Mouse (Mus musculus) G1E (cell line): ENCODE data around the gene Nfic. TPM values are rescaled to one million over a fixed set of nuclear protein-coding genes. Genes with fewer than 3 reads are reported as not detected.

Experiments
- ATAC-seq: 2 replicates; pipeline ENCODE4 v1.8.0; 2016; ENCODE audit warnings: mild to moderate bottlenecking; ENCODE audit not compliant: insufficient number of reproducible peaks, poor library complexity, low FRiP score, severe bottlenecking; ENCODE audit errors: extremely low read depth
- DNase-seq: peaks from one replicate; pipeline ENCODE4 v3.0.0; 2012; ENCODE audit warnings: low spot score
- H3K27me3 ChIP-seq: 2 replicates; pipeline ENCODE4 v1.6.1; 2012; ENCODE audit warnings: mild to moderate bottlenecking, low read length, inconsistent platforms; ENCODE audit not compliant: insufficient read depth
- H3K36me3 ChIP-seq: replicated peaks from 2 replicates; pipeline ENCODE3; 2012; ENCODE audit warnings: mild to moderate bottlenecking, inconsistent platforms
- H3K4me1 ChIP-seq: 2 replicates; pipeline ENCODE4 v1.6.1; 2012; ENCODE audit warnings: low read depth, low read length, inconsistent platforms, mixed read lengths; ENCODE audit not compliant: insufficient read depth
- H3K4me3 ChIP-seq: 2 replicates; pipeline ENCODE4 v1.5.1; 2012; ENCODE audit warnings: low read depth, mild to moderate bottlenecking, inconsistent platforms, low read length, moderate library complexity, mixed read lengths
- H3K9me3 ChIP-seq: replicated peaks from 2 replicates; pipeline ENCODE4 v1.6.1; 2012; ENCODE audit warnings: inconsistent platforms
- CTCF ChIP-seq: IDR thresholded peaks from 2 replicates; pipeline ENCODE4 v1.5.1; 2012; ENCODE audit warnings: low read depth, low read length, inconsistent platforms, mixed read lengths
- GATA1 ChIP-seq: IDR thresholded peaks from 2 replicates; pipeline ENCODE4 v1.6.1; 2012; ENCODE audit warnings: borderline replicate concordance, low read length, inconsistent platforms, mixed read lengths
- GATA2 ChIP-seq: IDR thresholded peaks from 2 replicates; pipeline ENCODE4 v1.6.1; 2012; ENCODE audit warnings: low read depth, low read length, inconsistent platforms, borderline replicate concordance
- POLR2AphosphoS5 ChIP-seq: IDR thresholded peaks from 2 replicates; pipeline ENCODE4 v1.6.1; 2012; ENCODE audit warnings: low read depth, low read length, inconsistent platforms; ENCODE audit not compliant: insufficient replicate concordance
- TAL1 ChIP-seq: conservative IDR thresholded peaks from 2 replicates; pipeline ENCODE4 v1.6.1; 2012; ENCODE audit warnings: low read depth, low read length, inconsistent platforms, mixed read lengths
- polyA plus RNA-seq: library from polyadenylated mRNA; stranded (reverse); fragments of >175 nt; gene quantifications from 2 replicates; pipeline ENCODE4 v1.2.3, GENCODE M21; 2012
- total RNA-seq, 2 experiments: library from RNA; stranded (forward) in 1 of 2; stranded (reverse) in 1 of 2; fragments of 200-1000 nt in 1 of 2; fragments of >200 nt in 1 of 2; fragmentation: Nextera tagmentation in 1 of 2; gene quantifications; 2 replicates each; pipeline ENCODE4 v1.2.3; 2014 to 2017

Nfic gene
- total and polyA plus RNA-seq, 3 experiments, result 0.66 to 16.1 (median 9.5) TPM

DNA sequence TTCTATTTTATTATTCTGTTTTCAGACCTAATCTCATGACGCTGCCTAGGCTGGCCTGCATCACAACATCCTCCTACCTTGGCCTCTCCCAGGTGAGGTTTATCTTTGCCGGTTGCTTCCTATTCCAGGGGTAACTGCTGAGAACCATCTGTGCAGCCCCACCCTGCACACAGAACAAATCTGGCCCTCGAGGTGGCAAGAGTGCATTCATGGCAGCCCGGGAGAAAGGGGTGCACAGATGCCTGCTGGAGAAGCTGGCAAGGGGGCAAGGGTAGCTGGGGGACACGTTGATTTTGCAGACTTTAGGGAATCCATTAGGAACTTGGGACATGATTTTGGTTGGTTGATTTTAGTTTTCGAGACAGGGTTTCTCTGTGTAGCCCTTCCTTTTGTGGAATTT lies 2.8 kb upstream of the Nfic start:
- DNase-seq, result no peak
- no peaks in the 10 kb centered on the region for H3K9me3 ChIP-seq
- no peak overlapping the region for H3K4me3 ChIP-seq
- H3K4me1 ChIP-seq, result peaks cover 53% of the 10 kb centered on the region
- ATAC-seq, result no peak
- peaks cover 54% of the 10 kb centered on the region for H3K27me3 ChIP-seq
- no peaks in the 10 kb centered on the region for H3K36me3 ChIP-seq
- no peak for TF ChIP-seq POLR2AphosphoS5

DNA sequence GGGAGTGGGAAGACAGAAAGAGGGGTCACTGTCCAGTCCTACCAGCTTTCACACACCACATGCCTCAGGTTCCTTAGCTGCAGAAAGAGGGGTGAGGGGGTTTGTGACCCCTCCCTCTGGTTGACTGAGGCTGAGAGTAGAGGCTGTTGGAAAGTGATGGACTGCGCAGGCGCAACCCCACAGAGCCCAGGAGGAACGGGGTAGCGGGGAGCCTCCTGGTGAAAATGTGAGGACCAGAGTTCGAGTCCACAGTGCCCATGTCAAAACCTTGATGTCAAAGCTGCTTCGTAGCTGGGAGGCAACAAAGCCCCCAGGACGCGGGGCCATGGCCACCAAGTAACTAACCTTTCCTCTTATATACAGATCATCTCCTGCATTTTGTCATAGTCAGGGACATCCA lies 2.2 kb upstream of the Nfic start:
- DNase-seq, result no peak
- ATAC-seq, result no peak
- H3K4me1 ChIP-seq, result peaks cover 48% of the 10 kb centered on the region

DNA sequence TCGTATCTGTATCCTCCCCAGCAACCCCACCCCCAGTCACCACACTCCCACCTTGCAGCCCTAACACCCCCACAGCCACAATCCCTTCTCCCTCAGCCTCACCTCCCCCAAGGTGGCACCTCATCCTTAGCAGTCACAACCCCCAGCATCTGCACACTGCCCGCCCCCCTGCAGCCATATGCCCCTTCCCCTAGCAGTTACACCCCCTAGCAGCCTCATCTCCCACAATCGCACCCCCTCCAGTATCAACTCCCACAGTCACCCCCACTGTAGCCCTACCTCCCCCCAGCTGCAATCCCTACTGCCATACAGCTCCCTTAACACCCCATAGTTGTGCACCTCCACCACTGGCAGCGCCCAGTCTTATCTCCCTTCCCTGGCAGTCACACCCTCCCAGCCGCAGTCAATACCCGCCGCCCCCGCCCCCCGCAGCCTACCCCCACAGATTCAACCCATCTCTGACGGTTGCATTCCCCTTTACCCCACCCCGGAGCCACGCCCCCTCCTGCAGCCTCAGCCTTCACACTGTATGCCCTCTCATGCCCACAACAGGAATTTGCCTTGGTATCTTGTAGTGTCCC lies 1.6 kb upstream of the Nfic start:
- TF ChIP-seq CTCF (no peak), GATA2 (no peak), POLR2AphosphoS5 (no peak), GATA1 (no peak), TAL1 (no peak)
- H3K4me1 ChIP-seq, result peaks cover 46% of the 10 kb centered on the region
- H3K27me3 ChIP-seq, result peaks cover 54% of the 10 kb centered on the region
- H3K4me3 ChIP-seq, result peak overlapping the region; percentile 57; the same call in 1 of the 2 replicates
- no peaks in the 10 kb centered on the region for H3K9me3 ChIP-seq
- ATAC-seq, result peak; percentile 66; the same call in 1 of the 2 replicates
- H3K36me3 ChIP-seq, result no peaks in the 10 kb centered on the region
- peak; percentile 78 for DNase-seq

More for the DNA sequence above, 2.2 kb upstream of the Nfic start:
- TF ChIP-seq GATA1, result no peak
- H3K27me3 ChIP-seq, result peaks cover 54% of the 10 kb centered on the region
- H3K9me3 ChIP-seq, result no peaks in the 10 kb centered on the region
- peak overlapping the region; percentile 57; the same call in 1 of the 2 replicates for H3K4me3 ChIP-seq
- no peaks in the 10 kb centered on the region for H3K36me3 ChIP-seq

DNA sequence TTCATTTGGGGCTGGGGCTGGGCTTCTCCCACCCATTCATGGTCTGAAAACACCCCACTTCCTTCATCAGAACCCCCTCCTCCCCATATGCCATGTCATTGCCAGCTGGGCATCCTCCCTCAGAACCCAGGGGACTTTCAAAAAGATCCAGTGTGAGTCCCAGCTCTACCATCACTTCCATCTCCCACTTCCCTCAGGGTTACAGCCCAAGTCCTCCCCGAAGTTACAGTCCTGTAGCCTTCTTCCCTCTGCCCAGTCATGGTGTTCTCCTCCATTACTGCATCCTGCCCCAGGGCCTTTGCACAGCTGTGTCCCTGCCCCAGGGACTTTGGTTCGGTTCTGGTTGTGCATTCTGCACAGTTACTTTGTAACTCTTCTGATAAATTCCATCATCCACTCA lies 1.3 kb downstream of the Nfic start:
- Histone ChIP-seq H3K36me3 (no peaks in the 10 kb centered on the region), H3K27me3 (peaks cover 50% of the 10 kb centered on the region), H3K4me3 (no peak overlapping the region), H3K4me1 (peaks cover 37% of the 10 kb centered on the region), H3K9me3 (no peaks in the 10 kb centered on the region)
- no peak for ATAC-seq
- TF ChIP-seq CTCF (no peak), TAL1 (no peak), POLR2AphosphoS5 (no peak), GATA1 (no peak), GATA2 (no peak)
- DNase-seq, result no peak

DNA sequence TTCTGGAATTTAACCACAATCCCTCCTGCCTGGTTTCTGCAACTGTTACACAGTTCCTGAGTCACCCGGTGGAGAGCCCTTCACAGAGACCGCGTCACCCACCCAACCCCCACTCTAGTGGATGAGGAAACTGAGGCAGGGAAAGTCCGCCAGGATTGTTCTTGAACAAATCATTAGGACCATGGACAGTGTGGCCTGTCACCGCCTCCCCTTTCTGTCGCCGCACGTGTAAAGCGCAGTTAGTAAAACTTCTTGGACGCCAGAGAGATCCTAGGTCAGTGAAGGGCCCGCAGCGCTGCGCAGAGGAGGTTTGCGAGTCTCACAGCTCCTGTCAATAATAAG lies 2.5 kb downstream of the Nfic start:
- no peak for TF ChIP-seq TAL1
- TF ChIP-seq GATA2, result no peak
- TF ChIP-seq CTCF, result no peak
- peaks cover 32% of the 10 kb centered on the region for H3K4me1 ChIP-seq
- H3K4me3 ChIP-seq, result no peak overlapping the region
- no peaks in the 10 kb centered on the region for H3K9me3 ChIP-seq
- no peak for DNase-seq
- no peak for ATAC-seq
- H3K36me3 ChIP-seq, result no peaks in the 10 kb centered on the region
- peaks cover 50% of the 10 kb centered on the region for H3K27me3 ChIP-seq

DNA sequence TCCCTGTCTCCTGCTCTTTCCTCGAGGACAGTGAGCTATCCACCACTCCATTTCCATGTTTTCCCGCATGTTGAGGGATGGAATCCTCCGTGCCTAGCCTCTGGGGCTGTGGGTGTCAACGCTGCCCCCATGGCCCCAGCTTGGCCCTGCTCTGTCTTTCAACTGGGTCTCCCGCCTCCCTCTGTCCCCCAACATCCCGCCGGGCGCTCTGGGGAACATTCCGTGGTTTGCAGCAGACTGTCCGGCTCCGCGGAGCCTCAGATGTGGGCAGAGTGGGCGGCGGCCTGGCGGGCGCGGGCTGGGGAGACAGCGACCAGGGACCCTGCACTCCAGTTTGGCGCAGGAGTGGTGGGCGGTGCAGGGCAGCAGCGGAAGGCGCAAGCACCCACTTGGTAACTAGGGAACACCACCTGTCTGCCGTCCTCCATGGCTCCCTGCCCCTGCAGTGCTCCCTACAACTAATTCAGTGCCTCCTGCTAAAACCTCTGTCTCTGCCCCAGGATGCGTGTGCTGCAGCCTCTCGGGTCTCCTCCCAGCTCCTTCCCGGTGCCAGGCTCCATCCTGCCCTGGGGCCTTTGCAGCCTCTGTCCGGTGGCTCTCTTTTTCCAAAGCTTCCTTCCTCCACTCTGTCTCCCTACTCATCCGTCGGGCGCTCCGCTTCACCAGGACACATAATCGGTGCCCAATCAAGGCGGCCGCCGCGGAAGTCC lies 3.0 kb downstream of the Nfic start:
- H3K4me1 ChIP-seq, result peaks cover 27% of the 10 kb centered on the region
- H3K36me3 ChIP-seq, result no peaks in the 10 kb centered on the region
- peaks cover 50% of the 10 kb centered on the region for H3K27me3 ChIP-seq
- no peak for TF ChIP-seq GATA1
- TF ChIP-seq GATA2, result no peak
- TF ChIP-seq POLR2AphosphoS5, result no peak
- TF ChIP-seq CTCF, result no peak
- TF ChIP-seq TAL1, result no peak
- H3K4me3 ChIP-seq, result no peak overlapping the region
- DNase-seq (no peak), ATAC-seq (no peak)
- no peaks in the 10 kb centered on the region for H3K9me3 ChIP-seq

DNA sequence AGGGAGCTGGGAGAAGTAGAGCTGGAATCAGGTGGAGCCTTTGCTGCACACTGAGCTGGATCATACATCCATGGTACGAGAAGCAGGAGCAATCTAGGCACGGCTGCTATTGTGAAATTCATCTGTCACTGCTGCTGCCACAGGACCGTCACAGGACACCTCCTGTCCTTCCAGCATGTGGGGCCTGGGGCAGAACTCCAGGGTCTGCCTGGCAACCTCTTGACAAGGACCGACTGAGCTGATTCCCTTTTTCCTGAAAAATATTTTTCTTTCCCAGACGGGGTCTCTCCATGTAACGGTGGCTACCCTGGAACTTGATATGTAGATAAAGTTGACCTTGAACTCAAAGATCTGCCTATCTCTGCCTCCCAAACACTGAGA lies 4.1 kb downstream of the Nfic start:
- TF ChIP-seq POLR2AphosphoS5 (no peak), GATA1 (no peak), TAL1 (no peak), CTCF (no peak)
- Histone ChIP-seq H3K4me3 (no peak overlapping the region), H3K36me3 (no peaks in the 10 kb centered on the region), H3K27me3 (peaks cover 50% of the 10 kb centered on the region), H3K4me1 (peaks cover 16% of the 10 kb centered on the region; the same call in 1 of the 2 replicates), H3K9me3 (no peaks in the 10 kb centered on the region)
- ATAC-seq (no peak), DNase-seq (no peak)
